ENCODE assay signal across 8 mouse cellular contexts in the genomic region with DNA sequence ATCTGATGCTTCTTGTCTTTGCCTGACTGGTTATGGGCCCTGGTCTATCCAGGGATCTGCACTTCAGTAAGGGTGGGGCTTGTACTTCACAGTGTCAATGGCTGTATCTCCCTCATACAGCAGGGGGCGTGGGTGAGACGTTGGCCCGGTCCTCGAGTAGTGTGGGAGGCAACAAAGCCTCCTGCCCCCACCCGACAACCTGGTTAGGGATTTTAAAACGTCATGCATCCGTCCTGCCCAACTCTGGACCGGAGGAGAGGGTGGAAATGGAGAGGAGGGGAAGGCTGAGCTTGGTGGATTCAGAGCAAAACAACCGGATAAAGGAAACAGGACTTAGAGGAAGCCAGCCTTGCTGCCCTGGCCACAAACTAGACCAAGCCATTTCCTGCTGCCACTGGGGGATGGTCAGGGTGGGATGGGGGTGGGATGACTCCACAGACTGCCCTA. TPM values are rescaled to one million over a fixed set of nuclear protein-coding genes. Genes with fewer than 3 reads are reported as not detected.
DNase-seq lines count a peak whose midpoint lies in the region; ATAC-seq and TF ChIP-seq lines count a peak whose summit lies in the region.

No protein-coding gene starts in this region.

- no peak overlapping the region for H3ac ChIP-seq in C2C12 (ENCODE audit: control insufficient read depth, insufficient read length, low read depth)

- no peaks in the 10 kb centered on the region for H3K27me3 ChIP-seq in C2C12 (ENCODE audit: control insufficient read depth, insufficient read depth, insufficient read length)
- H3K27me3 ChIP-seq in heart, embryonic 12.5 days (replicated peaks) = no peaks in the 10 kb centered on the region
- no peaks in the 10 kb centered on the region for H3K27me3 ChIP-seq in kidney, embryonic 16.5 days (ENCODE audit: insufficient read depth, low read length)
- H3K27me3 ChIP-seq in liver, embryonic 11.5 days (replicated peaks; ENCODE audit: control insufficient read depth, insufficient read depth, low read length) = no peaks in the 10 kb centered on the region
- no peaks in the 10 kb centered on the region for H3K27me3 ChIP-seq in stomach, embryonic 14.5 days (ENCODE audit: control insufficient read depth, insufficient read depth, low read length)

- peaks cover 20% of the 10 kb centered on the region for H3K4me1 ChIP-seq in bone marrow macrophage, adult 2 months (ENCODE audit: control insufficient read depth, insufficient read depth, low read length)
- H3K4me1 ChIP-seq in heart, embryonic 12.5 days (replicated peaks) = peaks cover 34% of the 10 kb centered on the region
- peaks cover 14% of the 10 kb centered on the region; the same call in 1 of the 2 replicates for H3K4me1 ChIP-seq in kidney, embryonic 16.5 days (ENCODE audit: insufficient read depth, low read length)
- peaks cover 14% of the 10 kb centered on the region for H3K4me1 ChIP-seq in liver, embryonic 11.5 days (replicated peaks; ENCODE audit: control insufficient read depth, insufficient read depth, low read length)
- 0 out of 2 replicates have a peak, but pooled peaks cover 5% of the 10 kb centered on the region for H3K4me1 ChIP-seq in stomach, embryonic 14.5 days (ENCODE audit: control insufficient read depth, insufficient read depth, low read length)

- H3K9me3 ChIP-seq in heart, embryonic 12.5 days (replicated peaks) = no peaks in the 10 kb centered on the region
- H3K9me3 ChIP-seq in kidney, embryonic 16.5 days (ENCODE audit: low read length) = no peaks in the 10 kb centered on the region
- no peaks in the 10 kb centered on the region for H3K9me3 ChIP-seq in liver, embryonic 11.5 days (ENCODE audit: control insufficient read depth, low read length)
- H3K9me3 ChIP-seq in stomach, embryonic 14.5 days (ENCODE audit: control insufficient read depth, low read depth, low read length) = no peaks in the 10 kb centered on the region

- 5% methylated on average over 9 of the region's 9 CpGs for WGBS in heart, embryonic 12.5 days
- 5% methylated on average over 9 of the region's 9 CpGs for WGBS in kidney, embryonic 16.5 days
- WGBS in liver, embryonic 11.5 days = 8% methylated on average over 9 of the region's 9 CpGs
- 12% methylated on average over 9 of the region's 9 CpGs for WGBS in stomach, embryonic 14.5 days

- peak; percentile 73 for DNase-seq in liver, embryonic 11.5 days (ENCODE audit: low spot score)

- peak; percentile 43 for TF ChIP-seq CTCF in C2C12 (IDR thresholded peaks at IDR 0.05; ENCODE audit: control insufficient read depth, insufficient read depth, insufficient read length)
- peak; percentile 83 for TF ChIP-seq CTCF in bone marrow macrophage, adult 2 months (IDR thresholded peaks at IDR 0.05; ENCODE audit: low read depth, low read length)

- no peaks in the 10 kb centered on the region for H3K79me3 ChIP-seq in C2C12 (ENCODE audit: low read depth)

- no peak overlapping the region for H3K9ac ChIP-seq in heart, embryonic 12.5 days
- no peak overlapping the region for H3K9ac ChIP-seq in kidney, embryonic 16.5 days (replicated peaks; ENCODE audit: low read length)
- H3K9ac ChIP-seq in liver, embryonic 11.5 days (ENCODE audit: low read depth, low read length) = no peak overlapping the region
- H3K9ac ChIP-seq in stomach, embryonic 14.5 days (replicated peaks; ENCODE audit: low read depth, low read length) = no peak overlapping the region

- 0 out of 2 replicates have a peak overlapping the region, but pooled peaks have one; percentile 20 for H3K4me2 ChIP-seq in heart, embryonic 12.5 days
- peak overlapping the region; percentile 31 for H3K4me2 ChIP-seq in kidney, embryonic 16.5 days (replicated peaks; ENCODE audit: low read depth, low read length)
- H3K4me2 ChIP-seq in liver, embryonic 11.5 days = peak overlapping the region; percentile 23; the same call in 1 of the 2 replicates
- H3K4me2 ChIP-seq in stomach, embryonic 14.5 days (replicated peaks; ENCODE audit: low read depth, low read length) = no peak overlapping the region

- H3K36me3 ChIP-seq in C2C12 (ENCODE audit: control insufficient read depth, insufficient read depth) = peaks cover 20% of the 10 kb centered on the region
- peaks cover 27% of the 10 kb centered on the region for H3K36me3 ChIP-seq in heart, embryonic 12.5 days
- peaks cover 18% of the 10 kb centered on the region for H3K36me3 ChIP-seq in kidney, embryonic 16.5 days (ENCODE audit: insufficient read depth, low read length)
- peaks cover 8% of the 10 kb centered on the region; the same call in 1 of the 2 replicates for H3K36me3 ChIP-seq in liver, embryonic 11.5 days (ENCODE audit: control insufficient read depth, insufficient read depth, low read length)
- peaks cover 12% of the 10 kb centered on the region for H3K36me3 ChIP-seq in stomach, embryonic 14.5 days (ENCODE audit: control insufficient read depth, insufficient read depth, low read length)

- no peak for TF ChIP-seq POLR2A in bone marrow macrophage, adult 2 months (IDR thresholded peaks at IDR 0.05; ENCODE audit: borderline replicate concordance, low read depth, low read length)

- H3K27ac ChIP-seq in bone marrow macrophage, adult 2 months (ENCODE audit: insufficient read depth, low read depth, low read length) = peak overlapping the region; percentile 26; the same call in 1 of the 2 replicates
- 0 out of 2 replicates have a peak overlapping the region, but pooled peaks have one; percentile 44 for H3K27ac ChIP-seq in heart, embryonic 12.5 days (ENCODE audit: poor library complexity, severe bottlenecking)
- H3K27ac ChIP-seq in kidney, embryonic 16.5 days (ENCODE audit: low read length) = peak overlapping the region; percentile 60; the same call in 1 of the 2 replicates
- no peak overlapping the region for H3K27ac ChIP-seq in liver, embryonic 11.5 days (ENCODE audit: low read depth, low read length)
- H3K27ac ChIP-seq in stomach, embryonic 14.5 days (ENCODE audit: low read length) = no peak overlapping the region

- ATAC-seq in erythroid progenitor cell, adult 5-6 weeks (replicated peaks; ENCODE audit: low FRiP score, poor library complexity, severe bottlenecking) = 0 out of 2 replicates have a peak, but pooled peaks have one; percentile 22
- peak; percentile 75 for ATAC-seq in heart, embryonic 12.5 days (ENCODE audit: insufficient number of reproducible peaks, low FRiP score)
- ATAC-seq in kidney, embryonic 16.5 days (ENCODE audit: low FRiP score, low TSS enrichment) = peak; percentile 79
- peak; percentile 82 for ATAC-seq in liver, embryonic 11.5 days (replicated peaks; ENCODE audit: low FRiP score)
- peak; percentile 85 for ATAC-seq in monocyte, adult 5-6 weeks (replicated peaks; ENCODE audit: insufficient number of reproducible peaks, low FRiP score, low TSS enrichment, poor library complexity, severe bottlenecking)
- ATAC-seq in stomach, embryonic 14.5 days (ENCODE audit: insufficient number of reproducible peaks, insufficient read depth, low FRiP score, low read depth) = peak; percentile 64; the same call in 1 of the 2 replicates

- H3K79me2 ChIP-seq in C2C12 (ENCODE audit: control insufficient read depth, insufficient read depth) = no peaks in the 10 kb centered on the region

- H3K4me3 ChIP-seq in C2C12 (ENCODE audit: insufficient read depth, poor library complexity, severe bottlenecking) = no peak overlapping the region
- H3K4me3 ChIP-seq in bone marrow macrophage, adult 2 months (ENCODE audit: insufficient read depth, low read length) = peak overlapping the region; percentile 4; the same call in 1 of the 2 replicates
- H3K4me3 ChIP-seq in heart, embryonic 12.5 days = no peak overlapping the region
- H3K4me3 ChIP-seq in kidney, embryonic 16.5 days (ENCODE audit: low read length) = no peak overlapping the region
- H3K4me3 ChIP-seq in liver, embryonic 11.5 days (ENCODE audit: low read depth, low read length) = no peak overlapping the region
- H3K4me3 ChIP-seq in stomach, embryonic 14.5 days (ENCODE audit: low read depth, low read length) = no peak overlapping the region

RNA-seq across cellular contexts. Expression of a gene that starts 2.8 kb away (rescaled TPM):
- 0.05 TPM for polyA plus RNA-seq in C2C12 (2012; fragmentation: generic; extraction: Trizol)
- not detected in 2 replicates for polyA plus RNA-seq in bone marrow macrophage, adult 2 months (2012; ENCODE audit: insufficient read depth, insufficient read length, missing spikeins)
- not detected in 2 replicates for total RNA-seq in erythroid progenitor cell, adult 5-6 weeks (2015; ENCODE audit: low replicate concordance)
- total RNA-seq in erythroid progenitor cell, adult 5-6 weeks (2017; ENCODE audit: low replicate concordance) = not detected in 2 replicates
- polyA plus RNA-seq in heart, embryonic 12.5 days (2016; fragmentation: Nextera tagmentation; extraction: Ambion mirVana) = not detected in 2 replicates
- 0.21 and 0.49 TPM in 2 replicates for polyA plus RNA-seq in kidney, embryonic 16.5 days (2015; fragmentation: Nextera tagmentation; extraction: Ambion mirVana)
- polyA plus RNA-seq in liver, embryonic 11.5 days (2014; fragmentation: Nextera tagmentation; extraction: Ambion mirVana) = not detected in 2 replicates
- not detected in 3 replicates for total RNA-seq in monocyte, adult 5-6 weeks (2017)
- not detected in 2 replicates for polyA plus RNA-seq in stomach, embryonic 14.5 days (2014; fragmentation: Nextera tagmentation; extraction: Ambion mirVana)

RNA-seq across cellular contexts. Expression of a gene that starts 11.8 kb away (rescaled TPM):
- 0.06 TPM for polyA plus RNA-seq in C2C12 (2012; fragmentation: generic; extraction: Trizol)
- polyA plus RNA-seq in bone marrow macrophage, adult 2 months (2012; ENCODE audit: insufficient read depth, insufficient read length, missing spikeins) = not detected in 2 replicates
- not detected in 2 replicates for total RNA-seq in erythroid progenitor cell, adult 5-6 weeks (2015; ENCODE audit: low replicate concordance)
- total RNA-seq in erythroid progenitor cell, adult 5-6 weeks (2017; ENCODE audit: low replicate concordance) = not detected in 2 replicates
- polyA plus RNA-seq in heart, embryonic 12.5 days (2016; fragmentation: Nextera tagmentation; extraction: Ambion mirVana) = 24.7 and 26.3 TPM in 2 replicates
- 61.6 and 65.2 TPM in 2 replicates for polyA plus RNA-seq in kidney, embryonic 16.5 days (2015; fragmentation: Nextera tagmentation; extraction: Ambion mirVana)
- polyA plus RNA-seq in liver, embryonic 11.5 days (2014; fragmentation: Nextera tagmentation; extraction: Ambion mirVana) = 16.1 and 19.4 TPM in 2 replicates
- total RNA-seq in monocyte, adult 5-6 weeks (2017) = not detected in 3 replicates
- 25.9 and 28.4 TPM in 2 replicates for polyA plus RNA-seq in stomach, embryonic 14.5 days (2014; fragmentation: Nextera tagmentation; extraction: Ambion mirVana)

RNA-seq across cellular contexts. Expression of a gene that starts 20.5 kb away (rescaled TPM):
- polyA plus RNA-seq in C2C12 (2012; fragmentation: generic; extraction: Trizol) = 1.6 TPM
- polyA plus RNA-seq in bone marrow macrophage, adult 2 months (2012; ENCODE audit: insufficient read depth, insufficient read length, missing spikeins) = 4.4 and 7.0 TPM in 2 replicates
- 2.2 TPM in 1 of 2 replicates, not detected in the other for total RNA-seq in erythroid progenitor cell, adult 5-6 weeks (2015; ENCODE audit: low replicate concordance)
- 1.9 TPM in 1 of 2 replicates, not detected in the other for total RNA-seq in erythroid progenitor cell, adult 5-6 weeks (2017; ENCODE audit: low replicate concordance)
- 13.1 and 15.4 TPM in 2 replicates for polyA plus RNA-seq in heart, embryonic 12.5 days (2016; fragmentation: Nextera tagmentation; extraction: Ambion mirVana)
- 29.3 and 29.9 TPM in 2 replicates for polyA plus RNA-seq in kidney, embryonic 16.5 days (2015; fragmentation: Nextera tagmentation; extraction: Ambion mirVana)
- polyA plus RNA-seq in liver, embryonic 11.5 days (2014; fragmentation: Nextera tagmentation; extraction: Ambion mirVana) = 8.1 and 12.1 TPM in 2 replicates
- total RNA-seq in monocyte, adult 5-6 weeks (2017) = 3.8 to 20.0 TPM (median 10.0 TPM) in 3 replicates
- polyA plus RNA-seq in stomach, embryonic 14.5 days (2014; fragmentation: Nextera tagmentation; extraction: Ambion mirVana) = 35.3 and 36.7 TPM in 2 replicates

RNA-seq across cellular contexts. Expression of a gene that starts 34.1 kb away (rescaled TPM):
- 66.4 TPM for polyA plus RNA-seq in C2C12 (2012; fragmentation: generic; extraction: Trizol)
- 155 and 173 TPM in 2 replicates for polyA plus RNA-seq in bone marrow macrophage, adult 2 months (2012; ENCODE audit: insufficient read depth, insufficient read length, missing spikeins)
- 84.0 and 98.9 TPM in 2 replicates for total RNA-seq in erythroid progenitor cell, adult 5-6 weeks (2015; ENCODE audit: low replicate concordance)
- total RNA-seq in erythroid progenitor cell, adult 5-6 weeks (2017; ENCODE audit: low replicate concordance) = 17.1 and 33.1 TPM in 2 replicates
- polyA plus RNA-seq in heart, embryonic 12.5 days (2016; fragmentation: Nextera tagmentation; extraction: Ambion mirVana) = 43.5 and 45.4 TPM in 2 replicates
- polyA plus RNA-seq in kidney, embryonic 16.5 days (2015; fragmentation: Nextera tagmentation; extraction: Ambion mirVana) = 67.7 and 72.1 TPM in 2 replicates
- polyA plus RNA-seq in liver, embryonic 11.5 days (2014; fragmentation: Nextera tagmentation; extraction: Ambion mirVana) = 51.4 and 51.8 TPM in 2 replicates
- 102 to 134 TPM (median 128 TPM) in 3 replicates for total RNA-seq in monocyte, adult 5-6 weeks (2017)
- 78.8 and 88.8 TPM in 2 replicates for polyA plus RNA-seq in stomach, embryonic 14.5 days (2014; fragmentation: Nextera tagmentation; extraction: Ambion mirVana)

RNA-seq across cellular contexts. Expression of a gene that starts 38.6 kb away (rescaled TPM):
- polyA plus RNA-seq in C2C12 (2012; fragmentation: generic; extraction: Trizol) = not detected
- polyA plus RNA-seq in bone marrow macrophage, adult 2 months (2012; ENCODE audit: insufficient read depth, insufficient read length, missing spikeins) = not detected in 2 replicates
- not detected in 2 replicates for total RNA-seq in erythroid progenitor cell, adult 5-6 weeks (2015; ENCODE audit: low replicate concordance)
- not detected in 2 replicates for total RNA-seq in erythroid progenitor cell, adult 5-6 weeks (2017; ENCODE audit: low replicate concordance)
- not detected in 2 replicates for polyA plus RNA-seq in heart, embryonic 12.5 days (2016; fragmentation: Nextera tagmentation; extraction: Ambion mirVana)
- polyA plus RNA-seq in kidney, embryonic 16.5 days (2015; fragmentation: Nextera tagmentation; extraction: Ambion mirVana) = not detected in 2 replicates
- not detected in 2 replicates for polyA plus RNA-seq in liver, embryonic 11.5 days (2014; fragmentation: Nextera tagmentation; extraction: Ambion mirVana)
- total RNA-seq in monocyte, adult 5-6 weeks (2017) = not detected in 3 replicates
- polyA plus RNA-seq in stomach, embryonic 14.5 days (2014; fragmentation: Nextera tagmentation; extraction: Ambion mirVana) = not detected in 2 replicates

Comparison
In these comparisons a context has a peak if more than half of its experiments do, and no peak if none do; other contexts are left out.
1. H3K27ac ChIP-seq: peak in bone marrow macrophage, adult 2 months (single experiment), heart, embryonic 12.5 days (single experiment) and kidney, embryonic 16.5 days (single experiment); none in liver, embryonic 11.5 days (single experiment) and stomach, embryonic 14.5 days (single experiment).
2. ATAC-seq: peak in every context shown above with its lines; median percentile 85 in monocyte, adult 5-6 weeks; 82 in liver, embryonic 11.5 days; 79 in kidney, embryonic 16.5 days; 75 in heart, embryonic 12.5 days; 64 in stomach, embryonic 14.5 days; 22 in erythroid progenitor cell, adult 5-6 weeks.
3. RNA of a gene that starts 11.8 kb away (polyA plus RNA-seq): 61.6 to 65.2 TPM in kidney, embryonic 16.5 days, 25.9 to 28.4 TPM in stomach, embryonic 14.5 days, 24.7 to 26.3 TPM in heart, embryonic 12.5 days and 16.1 to 19.4 TPM in liver, embryonic 11.5 days; 0.06 TPM in C2C12 (single experiment) and not detected in bone marrow macrophage, adult 2 months; every median in the first group is over 10 times any median in the second.